Mouse (Mus musculus) hindbrain, embryonic 10.5 days (tissue): Measurements from ENCODE around the gene Aif1l. TPM values are rescaled to one million over a fixed set of nuclear protein-coding genes. Genes with fewer than 3 reads are reported as not detected.

Experiments
- DNase-seq: peaks from one replicate; pipeline ENCODE4 v3.0.0-alpha.2; 2017; ENCODE audit warnings: low spot score
- H3K27ac ChIP-seq: fragments of 300-500 bp; sonication (generic); 2 replicates; pipeline ENCODE4 v1.5.1; 2016; ENCODE audit warnings: mild to moderate bottlenecking, moderate library complexity
- H3K27me3 ChIP-seq: fragments of 300-500 bp; sonication (generic); 2 replicates; pipeline ENCODE4 v1.6.1; 2016; ENCODE audit warnings: mild to moderate bottlenecking; ENCODE audit not compliant: poor library complexity, insufficient read depth, severe bottlenecking
- H3K36me3 ChIP-seq: fragments of 300-500 bp; sonication (generic); 2 replicates; pipeline ENCODE4 v1.6.1; 2016; ENCODE audit warnings: mild to moderate bottlenecking, moderate library complexity
- H3K4me1 ChIP-seq: fragments of 300-500 bp; sonication (generic); replicated peaks from 2 replicates; pipeline ENCODE4 v1.6.1; 2016; ENCODE audit warnings: mild to moderate bottlenecking
- H3K4me3 ChIP-seq: fragments of 300-500 bp; sonication (generic); 2 replicates; pipeline ENCODE4 v1.5.1; 2016; ENCODE audit warnings: mild to moderate bottlenecking, moderate library complexity
- H3K9me3 ChIP-seq: fragments of 300-500 bp; sonication (generic); 2 replicates; pipeline ENCODE4 v1.6.1; 2016; ENCODE audit warnings: mild to moderate bottlenecking, moderate library complexity
- WGBS: fragments of 180-500 bp; shearing (Covaris S2); methylation state at CpG from one replicate; pipeline ENCODE4 v1.1.7; 2016; 5-methylcytosine and 5-hydroxymethylcytosine counted together
- polyA plus RNA-seq: library from polyadenylated mRNA; unstranded; fragments of >200 nt; fragmentation: Nextera tagmentation; extraction: Ambion mirVana; gene quantifications from 2 replicates; pipeline ENCODE4 v1.2.1, GENCODE M21; 2016

Aif1l gene
- polyA plus RNA-seq, 1 experiment from 2014 or later: 47.3 TPM

GRCm38 (mm10) chr2:31924811-31925210 is 25.1 kb upstream of the Aif1l start:
- Histone ChIP-seq H3K27me3 (peaks cover 11% of the 10 kb centered on the region; the same call in 1 of the 2 replicates), H3K4me1 (peaks cover 6% of the 10 kb centered on the region), H3K27ac (no peak overlapping the region), H3K9me3 (no peaks in the 10 kb centered on the region), H3K36me3 (no peaks in the 10 kb centered on the region), H3K4me3 (no peak overlapping the region)
- 28% methylated on average over 9 of the region's 9 CpGs for WGBS
- DNase-seq: no peak

DNA sequence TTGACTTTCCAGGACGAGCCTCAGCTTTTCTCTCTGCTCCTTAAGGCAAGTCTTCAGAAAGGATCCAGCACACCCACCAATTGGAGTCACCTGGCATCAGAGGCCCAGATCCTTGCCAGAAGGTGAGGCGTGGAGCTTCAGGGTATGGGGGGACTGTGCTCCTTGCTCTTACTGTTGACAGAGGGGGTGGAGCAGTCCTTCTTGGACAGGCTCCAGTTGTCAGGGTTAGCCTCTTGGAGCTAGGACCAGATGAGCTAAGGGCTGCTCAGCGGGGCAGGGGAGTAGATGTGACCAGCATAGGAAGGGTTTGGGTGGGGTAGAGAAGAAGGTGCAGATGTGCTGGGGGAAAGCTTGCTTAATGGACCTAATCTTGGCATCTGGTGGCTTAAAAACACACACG is 24.0 kb upstream of the Aif1l start:
- H3K27ac ChIP-seq: no peak overlapping the region
- H3K4me3 ChIP-seq: no peak overlapping the region
- H3K36me3 ChIP-seq: no peaks in the 10 kb centered on the region
- peaks cover 8% of the 10 kb centered on the region; the same call in 1 of the 2 replicates for H3K27me3 ChIP-seq
- no peaks in the 10 kb centered on the region for H3K9me3 ChIP-seq
- DNase-seq: no peak
- 76% methylated on average over 4 of the region's 4 CpGs for WGBS
- H3K4me1 ChIP-seq: peaks cover 5% of the 10 kb centered on the region; the same call in 1 of the 2 replicates

- H3K27ac ChIP-seq: no peak overlapping the region
- no peak for DNase-seq
- no peaks in the 10 kb centered on the region for H3K36me3 ChIP-seq
- peaks cover 16% of the 10 kb centered on the region for H3K4me1 ChIP-seq
- no peaks in the 10 kb centered on the region for H3K27me3 ChIP-seq
- no peaks in the 10 kb centered on the region for H3K9me3 ChIP-seq
- H3K4me3 ChIP-seq: no peak overlapping the region
- 89% methylated on average over 3 of the region's 3 CpGs for WGBS
Observed at GRCm38 (mm10) chr2:31929664-31930063, 20.3 kb upstream of the Aif1l start.

GRCm38 (mm10) chr2:31934551-31934950 is 15.4 kb upstream of the Aif1l start:
- no peaks in the 10 kb centered on the region for H3K9me3 ChIP-seq
- H3K27ac ChIP-seq: no peak overlapping the region
- H3K4me1 ChIP-seq: peaks cover 26% of the 10 kb centered on the region
- DNase-seq: no peak
- 41% methylated on average over 4 of the region's 4 CpGs for WGBS
- H3K36me3 ChIP-seq: no peaks in the 10 kb centered on the region
- no peak overlapping the region for H3K4me3 ChIP-seq
- H3K27me3 ChIP-seq: 0 out of 2 replicates have a peak, but pooled peaks cover 3% of the 10 kb centered on the region

DNA sequence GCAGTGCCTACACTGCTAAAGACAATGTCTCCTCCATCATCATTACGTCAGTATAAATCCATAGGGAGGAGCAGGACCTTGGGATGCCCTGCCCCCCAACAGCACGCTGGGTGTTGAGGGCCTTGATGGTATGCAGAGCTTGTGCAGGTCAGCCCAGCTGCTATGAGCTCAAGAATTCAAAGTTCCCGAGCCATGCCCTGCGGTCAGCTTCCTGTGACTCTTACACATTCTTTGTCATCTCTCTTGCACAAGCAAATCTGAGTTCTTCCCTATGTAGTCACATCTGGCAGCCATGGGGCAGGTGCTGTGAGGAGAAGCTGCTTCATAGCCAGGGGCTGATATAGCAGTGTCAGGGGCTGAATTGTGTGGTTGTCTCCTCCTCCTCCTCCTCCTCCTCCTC is 14.9 kb upstream of the Aif1l start:
- H3K4me1 ChIP-seq: peaks cover 26% of the 10 kb centered on the region
- no peaks in the 10 kb centered on the region for H3K36me3 ChIP-seq
- H3K27ac ChIP-seq: no peak overlapping the region
- no peaks in the 10 kb centered on the region for H3K9me3 ChIP-seq
- WGBS: 56% methylated on average over 4 of the region's 4 CpGs
- no peak for DNase-seq
- H3K27me3 ChIP-seq: 0 out of 2 replicates have a peak, but pooled peaks cover 3% of the 10 kb centered on the region
- H3K4me3 ChIP-seq: no peak overlapping the region

- Histone ChIP-seq H3K27ac (no peak overlapping the region), H3K4me3 (no peak overlapping the region), H3K27me3 (0 out of 2 replicates have a peak, but pooled peaks cover 3% of the 10 kb centered on the region), H3K36me3 (no peaks in the 10 kb centered on the region), H3K4me1 (peaks cover 16% of the 10 kb centered on the region), H3K9me3 (no peaks in the 10 kb centered on the region)
- 90% methylated on average over 1 of the region's 1 CpGs for WGBS
- no peak for DNase-seq
Observed at GRCm38 (mm10) chr2:31938298-31938697, 11.6 kb upstream of the Aif1l start.

GRCm38 (mm10) chr2:31943011-31943410 is 6.9 kb upstream of the Aif1l start:
- DNase-seq: no peak
- Histone ChIP-seq H3K27me3 (no peaks in the 10 kb centered on the region), H3K36me3 (no peaks in the 10 kb centered on the region), H3K4me1 (0 out of 2 replicates have a peak, but pooled peaks cover 4% of the 10 kb centered on the region), H3K27ac (no peak overlapping the region), H3K4me3 (no peak overlapping the region), H3K9me3 (no peaks in the 10 kb centered on the region)
- WGBS: 79% methylated on average over 4 of the region's 4 CpGs

DNA sequence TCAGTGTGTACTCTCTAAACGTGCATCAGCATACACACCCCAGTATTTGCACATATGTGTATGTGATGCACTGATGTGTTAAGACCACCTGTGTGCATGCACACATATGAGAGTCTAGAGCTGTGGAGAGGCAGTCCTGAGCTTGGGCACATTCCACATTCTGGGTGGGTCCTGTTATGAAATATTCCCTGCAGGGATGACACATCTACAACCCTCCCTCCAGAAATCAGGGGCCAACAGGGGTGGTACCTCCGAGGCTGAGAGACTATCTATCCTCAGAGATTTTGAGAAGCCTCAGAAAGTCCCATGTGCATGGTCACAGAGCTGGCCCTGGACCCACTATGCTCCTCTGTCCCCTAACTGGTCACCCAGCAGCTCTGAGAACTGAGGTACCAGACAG is 4.4 kb upstream of the Aif1l start:
- H3K36me3 ChIP-seq: no peaks in the 10 kb centered on the region
- H3K4me3 ChIP-seq: no peak overlapping the region
- 68% methylated on average over 2 of the region's 2 CpGs for WGBS
- peaks cover 12% of the 10 kb centered on the region for H3K4me1 ChIP-seq
- H3K9me3 ChIP-seq: no peaks in the 10 kb centered on the region
- H3K27me3 ChIP-seq: peaks cover 12% of the 10 kb centered on the region; the same call in 1 of the 2 replicates
- no peak for DNase-seq
- H3K27ac ChIP-seq: no peak overlapping the region

DNA sequence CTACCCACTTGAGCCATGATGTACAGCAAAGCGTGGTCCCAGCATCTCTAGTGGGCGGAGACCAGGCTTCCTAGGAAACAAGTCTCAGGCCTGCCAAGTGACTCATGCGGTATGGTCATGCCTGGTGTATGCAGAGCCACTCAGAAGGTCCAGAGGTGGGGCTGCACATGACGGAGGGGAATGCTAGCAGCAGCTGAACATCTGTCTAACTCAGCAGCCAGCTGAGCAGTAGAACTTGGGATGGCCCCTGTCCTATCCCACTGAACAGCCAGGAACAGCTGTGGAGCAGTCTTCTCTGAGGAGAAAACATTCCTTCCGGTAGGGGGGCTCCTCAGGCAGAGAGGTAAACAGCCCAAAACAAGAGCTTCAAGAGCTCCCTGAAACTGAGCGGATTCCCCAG is 1.5 kb upstream of the Aif1l start:
- H3K4me3 ChIP-seq: no peak overlapping the region
- H3K27me3 ChIP-seq: peaks cover 18% of the 10 kb centered on the region
- no peaks in the 10 kb centered on the region for H3K9me3 ChIP-seq
- DNase-seq: no peak
- WGBS: 76% methylated on average over 6 of the region's 6 CpGs
- H3K27ac ChIP-seq: no peak overlapping the region
- peaks cover 13% of the 10 kb centered on the region; the same call in 1 of the 2 replicates for H3K36me3 ChIP-seq
- H3K4me1 ChIP-seq: peaks cover 37% of the 10 kb centered on the region

DNA sequence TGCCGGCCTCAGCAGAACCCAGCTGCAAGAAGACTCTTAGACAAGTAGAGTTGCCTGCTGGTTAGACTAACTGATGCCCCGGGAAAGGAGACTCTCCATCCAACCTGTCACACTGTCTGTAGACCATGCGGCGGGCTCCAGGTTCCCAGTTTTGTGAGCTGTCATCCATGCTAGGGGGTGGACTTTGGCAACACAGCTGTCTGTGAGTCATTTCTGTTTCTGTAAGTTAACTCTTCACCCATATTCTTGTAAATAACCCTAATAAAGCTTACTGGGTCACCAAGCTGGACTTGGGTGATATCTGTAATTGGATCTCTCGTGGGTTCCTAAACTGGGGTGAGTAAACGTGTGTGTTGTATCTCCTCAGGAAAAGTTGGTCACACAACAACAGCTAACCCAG is 1.1 kb upstream of the Aif1l start:
- H3K27me3 ChIP-seq: peaks cover 18% of the 10 kb centered on the region
- 70% methylated on average over 6 of the region's 6 CpGs for WGBS
- DNase-seq: no peak
- no peak overlapping the region for H3K4me3 ChIP-seq
- peaks cover 41% of the 10 kb centered on the region for H3K4me1 ChIP-seq
- H3K27ac ChIP-seq: no peak overlapping the region
- H3K9me3 ChIP-seq: no peaks in the 10 kb centered on the region
- H3K36me3 ChIP-seq: peaks cover 17% of the 10 kb centered on the region

GRCm38 (mm10) chr2:31950966-31951365 is 1.0 kb downstream of the Aif1l start:
- Histone ChIP-seq H3K4me3 (peak overlapping the region; percentile 91), H3K27ac (peak overlapping the region; percentile 91), H3K27me3 (peaks cover 18% of the 10 kb centered on the region), H3K36me3 (peaks cover 29% of the 10 kb centered on the region), H3K4me1 (peaks cover 52% of the 10 kb centered on the region), H3K9me3 (no peaks in the 10 kb centered on the region)
- 29% methylated on average over 9 of the region's 9 CpGs for WGBS
- no peak for DNase-seq

- 90% methylated on average over 10 of the region's 10 CpGs for WGBS
- Histone ChIP-seq H3K27ac (no peak overlapping the region), H3K36me3 (peaks cover 32% of the 10 kb centered on the region), H3K9me3 (no peaks in the 10 kb centered on the region), H3K4me3 (no peak overlapping the region), H3K4me1 (peaks cover 52% of the 10 kb centered on the region), H3K27me3 (peaks cover 18% of the 10 kb centered on the region)
- DNase-seq: no peak
Observed at GRCm38 (mm10) chr2:31952236-31952635, 2.3 kb downstream of the Aif1l start.

GRCm38 (mm10) chr2:31952725-31953124 is 2.8 kb downstream of the Aif1l start:
- peaks cover 37% of the 10 kb centered on the region for H3K36me3 ChIP-seq
- H3K9me3 ChIP-seq: no peaks in the 10 kb centered on the region
- H3K27ac ChIP-seq: no peak overlapping the region
- peaks cover 52% of the 10 kb centered on the region for H3K4me1 ChIP-seq
- DNase-seq: no peak
- H3K27me3 ChIP-seq: peaks cover 18% of the 10 kb centered on the region
- WGBS: 84% methylated on average over 3 of the region's 3 CpGs
- no peak overlapping the region for H3K4me3 ChIP-seq

DNA sequence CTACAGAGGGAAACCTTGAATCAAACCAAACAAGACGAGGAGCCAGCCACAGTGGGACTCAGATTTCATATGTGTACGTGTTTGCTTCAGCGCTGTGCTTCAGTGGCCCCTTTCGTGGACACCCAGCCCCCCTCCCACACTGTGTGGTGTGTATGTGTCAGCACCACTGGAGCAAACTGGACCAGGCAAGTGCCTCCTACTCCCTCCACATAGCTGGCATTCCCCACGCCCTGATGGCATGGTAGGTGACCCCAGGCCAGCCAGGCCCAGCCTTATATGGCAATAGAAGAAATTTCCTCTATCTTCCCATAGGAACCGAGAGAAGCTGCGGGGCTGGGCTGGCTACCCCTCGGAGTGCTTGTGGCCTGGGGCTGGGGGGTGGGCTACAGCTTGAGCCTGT is 3.7 kb downstream of the Aif1l start:
- no peak for DNase-seq
- WGBS: 79% methylated on average over 8 of the region's 8 CpGs
- H3K4me1 ChIP-seq: peaks cover 52% of the 10 kb centered on the region
- H3K27ac ChIP-seq: no peak overlapping the region
- peaks cover 14% of the 10 kb centered on the region for H3K27me3 ChIP-seq
- H3K9me3 ChIP-seq: no peaks in the 10 kb centered on the region
- no peak overlapping the region for H3K4me3 ChIP-seq
- H3K36me3 ChIP-seq: peaks cover 47% of the 10 kb centered on the region
